Mouse (Mus musculus) hindbrain, embryonic 16.5 days (tissue): ENCODE measurements around the gene Hsf2bp. TPM values are rescaled to one million over a fixed set of nuclear protein-coding genes. Genes with fewer than 3 reads are reported as not detected.

Experiments used
- ATAC-seq: fragments of 200-750 bp; cut with Nextera tagmentation; 2 replicates; pipeline ENCODE4 v1.8.0; 2017; ENCODE audit warnings: moderate TSS enrichment, moderate library complexity
- H3K27ac ChIP-seq: fragments of 300-500 bp; sonication (generic); 2 replicates; pipeline ENCODE4 v1.5.1; 2014; ENCODE audit warnings: low read depth, mild to moderate bottlenecking, control low read depth, low read length, moderate library complexity
- H3K27me3 ChIP-seq: fragments of 300-500 bp; sonication (generic); replicated peaks from 2 replicates; pipeline ENCODE4 v1.6.1; 2014; ENCODE audit warnings: low read length; ENCODE audit not compliant: control insufficient read depth, insufficient read depth
- H3K36me3 ChIP-seq: fragments of 300-500 bp; sonication (generic); 2 replicates; pipeline ENCODE4 v1.6.1; 2014; ENCODE audit warnings: mild to moderate bottlenecking, low read length, moderate library complexity, mixed read lengths; ENCODE audit not compliant: control insufficient read depth, insufficient read depth
- H3K4me1 ChIP-seq: fragments of 300-500 bp; sonication (generic); 2 replicates; pipeline ENCODE4 v1.6.1; 2014; ENCODE audit warnings: low read depth, low read length; ENCODE audit not compliant: control insufficient read depth, insufficient read depth
- H3K4me2 ChIP-seq: fragments of 300-500 bp; sonication (generic); 2 replicates; pipeline ENCODE4 v1.6.1; 2014; ENCODE audit warnings: mild to moderate bottlenecking, low read length, control low read depth, moderate library complexity
- H3K4me3 ChIP-seq: fragments of 300-500 bp; sonication (generic); 2 replicates; pipeline ENCODE4 v1.5.1; 2014; ENCODE audit warnings: mild to moderate bottlenecking, low read length, control low read depth, moderate library complexity
- H3K9ac ChIP-seq: fragments of 300-500 bp; sonication (generic); 2 replicates; pipeline ENCODE4 v1.6.1; 2014; ENCODE audit warnings: low read depth, mild to moderate bottlenecking, control low read depth, low read length, moderate library complexity
- H3K9me3 ChIP-seq: fragments of 300-500 bp; sonication (generic); 2 replicates; pipeline ENCODE4 v1.6.1; 2014; ENCODE audit warnings: mild to moderate bottlenecking, low read length, moderate library complexity; ENCODE audit not compliant: control insufficient read depth
- WGBS: fragments of 180-500 bp; shearing (Covaris S2); extraction: QIAGEN DNeasy Blood & Tissue Kit; methylation state at CpG from one replicate; pipeline ENCODE4 v1.1.7; 2014; 5-methylcytosine and 5-hydroxymethylcytosine counted together
- polyA plus RNA-seq: library from polyadenylated mRNA; unstranded; fragments of >200 nt; fragmentation: Nextera tagmentation; extraction: Ambion mirVana; gene quantifications from 2 replicates; pipeline ENCODE4 v1.2.1, GENCODE M21; 2015

Gene Hsf2bp
- polyA plus RNA-seq, 1 experiment from 2014 or later, result 0.30 TPM

- Histone ChIP-seq H3K4me3 (no peak overlapping the region), H3K4me2 (no peak overlapping the region), H3K27me3 (no peaks in the 10 kb centered on the region), H3K9ac (no peak overlapping the region), H3K4me1 (no peaks in the 10 kb centered on the region), H3K9me3 (no peaks in the 10 kb centered on the region), H3K27ac (no peak overlapping the region), H3K36me3 (no peaks in the 10 kb centered on the region)
- WGBS, result 84% methylated on average over 11 of the region's 11 CpGs
- ATAC-seq, result no peak
Observed at GRCm38 (mm10) chr17:31982326-31983190, 53.6 kb downstream of the Hsf2bp start.

GRCm38 (mm10) chr17:31979888-31980287 is 56.3 kb downstream of the Hsf2bp start:
- Histone ChIP-seq H3K36me3 (no peaks in the 10 kb centered on the region), H3K9me3 (no peaks in the 10 kb centered on the region), H3K4me2 (no peak overlapping the region), H3K4me1 (no peaks in the 10 kb centered on the region), H3K4me3 (no peak overlapping the region), H3K27me3 (no peaks in the 10 kb centered on the region), H3K9ac (no peak overlapping the region), H3K27ac (no peak overlapping the region)
- ATAC-seq, result no peak
- WGBS, result 76% methylated on average over 4 of the region's 4 CpGs

GRCm38 (mm10) chr17:31977131-31977530 is 59.0 kb downstream of the Hsf2bp start:
- H3K4me2 ChIP-seq, result no peak overlapping the region
- ATAC-seq, result no peak
- H3K27me3 ChIP-seq, result no peaks in the 10 kb centered on the region
- no peak overlapping the region for H3K9ac ChIP-seq
- no peaks in the 10 kb centered on the region for H3K4me1 ChIP-seq
- no peaks in the 10 kb centered on the region for H3K36me3 ChIP-seq
- no peak overlapping the region for H3K27ac ChIP-seq
- H3K9me3 ChIP-seq, result no peaks in the 10 kb centered on the region
- no peak overlapping the region for H3K4me3 ChIP-seq

- H3K27me3 ChIP-seq, result no peaks in the 10 kb centered on the region
- H3K4me3 ChIP-seq, result no peak overlapping the region
- no peak overlapping the region for H3K4me2 ChIP-seq
- H3K27ac ChIP-seq, result no peak overlapping the region
- ATAC-seq, result no peak
- H3K9ac ChIP-seq, result no peak overlapping the region
- H3K36me3 ChIP-seq, result no peaks in the 10 kb centered on the region
- no peaks in the 10 kb centered on the region for H3K9me3 ChIP-seq
- 67% methylated on average over 6 of the region's 6 CpGs for WGBS
- no peaks in the 10 kb centered on the region for H3K4me1 ChIP-seq
Observed at GRCm38 (mm10) chr17:31976501-31976900, 59.6 kb downstream of the Hsf2bp start.

DNA sequence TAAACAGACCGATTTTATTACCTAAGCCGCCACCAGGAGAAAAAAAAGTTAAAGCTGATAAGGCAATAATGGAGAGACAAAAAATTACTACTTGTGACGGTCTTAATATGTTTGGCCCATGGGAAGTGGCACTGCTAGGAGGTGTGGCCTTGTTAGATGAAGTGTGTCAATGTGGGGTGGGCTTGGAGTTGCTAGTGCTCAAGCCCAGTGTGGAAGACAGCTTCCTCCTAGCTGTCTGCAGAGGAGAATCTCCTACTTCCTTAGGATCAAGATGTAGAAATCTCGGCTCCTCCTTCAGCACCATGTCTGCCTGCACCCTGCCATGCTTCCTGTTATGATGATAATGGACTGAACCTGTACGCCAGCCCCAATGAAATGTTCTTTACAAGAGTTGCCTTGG is 61.5 kb downstream of the Hsf2bp start:
- no peak for ATAC-seq
- Histone ChIP-seq H3K36me3 (no peaks in the 10 kb centered on the region), H3K4me3 (no peak overlapping the region), H3K4me2 (no peak overlapping the region), H3K27me3 (no peaks in the 10 kb centered on the region), H3K9me3 (no peaks in the 10 kb centered on the region), H3K4me1 (no peaks in the 10 kb centered on the region), H3K9ac (no peak overlapping the region), H3K27ac (no peak overlapping the region)
- 80% methylated on average over 5 of the region's 5 CpGs for WGBS

- ATAC-seq, result no peak
- Histone ChIP-seq H3K36me3 (no peaks in the 10 kb centered on the region), H3K9me3 (no peaks in the 10 kb centered on the region), H3K27ac (no peak overlapping the region), H3K4me3 (no peak overlapping the region), H3K4me1 (no peaks in the 10 kb centered on the region), H3K27me3 (no peaks in the 10 kb centered on the region), H3K9ac (no peak overlapping the region), H3K4me2 (no peak overlapping the region)
- 77% methylated on average over 7 of the region's 7 CpGs for WGBS
Observed at GRCm38 (mm10) chr17:31973664-31974230, 62.4 kb downstream of the Hsf2bp start.

DNA sequence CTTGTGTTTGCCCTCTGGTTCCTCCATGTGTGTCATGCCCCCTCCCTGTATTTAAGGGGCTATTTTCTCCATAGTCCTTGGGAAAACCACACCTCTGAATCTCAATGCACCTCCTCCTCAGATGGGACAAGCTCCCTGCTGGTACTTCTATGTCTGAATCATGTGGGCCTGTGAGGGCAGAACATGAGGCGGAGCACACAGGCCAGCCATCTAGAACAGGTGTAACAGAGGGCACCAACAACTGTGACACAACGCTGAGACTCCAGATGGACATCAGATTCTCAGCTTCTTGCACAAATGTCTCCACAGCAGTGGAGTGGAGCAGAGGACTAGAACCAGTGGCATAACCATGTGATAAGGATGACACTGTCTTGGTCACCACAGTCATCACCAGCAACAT is 65.3 kb downstream of the Hsf2bp start:
- Histone ChIP-seq H3K4me1 (no peaks in the 10 kb centered on the region), H3K9ac (no peak overlapping the region), H3K4me2 (no peak overlapping the region), H3K27me3 (no peaks in the 10 kb centered on the region), H3K36me3 (no peaks in the 10 kb centered on the region), H3K4me3 (no peak overlapping the region), H3K27ac (no peak overlapping the region), H3K9me3 (no peaks in the 10 kb centered on the region)
- WGBS, result 88% methylated on average over 2 of the region's 2 CpGs
- ATAC-seq, result no peak

GRCm38 (mm10) chr17:31968801-31969200 is 67.3 kb downstream of the Hsf2bp start:
- H3K4me1 ChIP-seq, result no peaks in the 10 kb centered on the region
- no peak overlapping the region for H3K4me2 ChIP-seq
- no peaks in the 10 kb centered on the region for H3K9me3 ChIP-seq
- WGBS, result 85% methylated on average over 1 of the region's 1 CpGs
- no peaks in the 10 kb centered on the region for H3K27me3 ChIP-seq
- no peak for ATAC-seq
- no peak overlapping the region for H3K9ac ChIP-seq
- no peak overlapping the region for H3K4me3 ChIP-seq
- H3K27ac ChIP-seq, result no peak overlapping the region
- H3K36me3 ChIP-seq, result no peaks in the 10 kb centered on the region

DNA sequence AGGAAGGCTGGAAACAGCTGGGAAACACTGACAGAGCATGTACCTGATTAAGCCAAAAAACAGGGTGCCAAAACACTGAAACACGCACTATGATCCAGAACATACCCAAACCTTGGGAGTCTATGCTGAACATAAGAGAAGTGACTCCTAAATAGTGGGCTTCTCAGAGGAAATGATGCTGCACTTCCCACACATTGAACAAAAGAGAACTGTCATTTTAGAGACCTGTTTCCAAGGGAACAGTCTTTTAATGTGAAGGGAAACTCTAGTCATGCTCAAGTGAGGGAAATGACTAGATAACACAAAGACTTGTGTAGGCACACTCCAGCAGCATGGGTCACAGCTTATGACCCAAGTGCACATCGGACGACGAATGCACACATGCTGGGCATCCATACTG is 68.8 kb downstream of the Hsf2bp start:
- H3K36me3 ChIP-seq, result no peaks in the 10 kb centered on the region
- no peak overlapping the region for H3K27ac ChIP-seq
- 70% methylated on average over 4 of the region's 4 CpGs for WGBS
- H3K9ac ChIP-seq, result no peak overlapping the region
- no peaks in the 10 kb centered on the region for H3K4me1 ChIP-seq
- no peak for ATAC-seq
- H3K27me3 ChIP-seq, result no peaks in the 10 kb centered on the region
- no peak overlapping the region for H3K4me2 ChIP-seq
- no peak overlapping the region for H3K4me3 ChIP-seq
- H3K9me3 ChIP-seq, result no peaks in the 10 kb centered on the region
